Mouse (Mus musculus): ENCODE measurements around the gene Slc44a3. TPM values are rescaled to one million over a fixed set of nuclear protein-coding genes. Genes with fewer than 3 reads are reported as not detected.

Gene Slc44a3
- polyA plus RNA-seq, 1 experiment from 2014 or later: 35.4 TPM

DNA sequence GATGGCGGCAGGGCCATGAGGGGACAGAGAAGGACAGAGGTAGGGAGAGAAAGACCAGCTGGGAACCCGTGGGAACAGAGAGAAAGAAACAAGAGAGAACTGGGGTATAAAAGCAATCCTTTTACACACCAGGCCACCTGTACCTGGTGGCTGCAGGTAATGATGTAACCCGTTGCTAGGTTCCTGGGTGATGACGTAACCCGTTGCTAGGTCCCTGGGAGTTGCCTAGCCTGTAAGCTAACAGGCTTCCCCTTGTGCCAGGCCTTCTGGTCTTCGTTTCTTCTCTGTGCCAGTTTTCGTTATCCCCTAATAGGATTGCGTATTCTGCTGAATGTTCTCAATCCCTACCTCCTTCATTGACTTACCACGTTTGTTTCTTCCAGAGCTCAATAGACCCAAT lies 36.8 kb upstream of the Slc44a3 start:
- Histone ChIP-seq H3K27ac (no peak overlapping the region), H3K9me3 (no peaks in the 10 kb centered on the region), H3K4me3 (replicated peaks) (no peak overlapping the region), H3K27me3 (replicated peaks) (no peaks in the 10 kb centered on the region), H3K36me3 (no peaks in the 10 kb centered on the region), H3K4me2 (no peak overlapping the region), H3K4me1 (no peaks in the 10 kb centered on the region), H3K9ac (no peak overlapping the region)
- no peak for ATAC-seq (ENCODE audit: insufficient read depth, low FRiP score, low read depth)
- 92% methylated on average over 9 of the region's 9 CpGs for WGBS

DNA sequence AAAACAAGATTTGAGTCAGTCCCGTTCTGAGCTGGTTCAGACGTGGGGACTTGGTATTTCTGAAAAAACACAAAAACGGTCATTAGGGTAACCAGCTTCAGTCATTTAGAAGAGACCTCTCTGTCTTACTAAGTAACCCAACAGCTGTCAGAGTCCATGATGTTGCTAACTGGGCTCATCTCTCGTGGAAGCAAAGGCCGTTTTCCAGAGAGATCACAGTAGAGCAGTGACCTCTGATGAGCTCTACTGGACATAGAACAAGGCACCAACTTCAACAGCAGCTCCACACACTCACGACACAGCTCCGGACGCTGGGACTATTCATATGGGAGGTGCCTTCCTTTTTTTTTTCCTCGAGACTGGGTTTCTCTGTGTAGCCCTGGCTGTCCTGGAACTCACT lies 35.7 kb upstream of the Slc44a3 start:
- no peak overlapping the region for H3K9ac ChIP-seq
- no peaks in the 10 kb centered on the region for H3K27me3 ChIP-seq (replicated peaks)
- no peaks in the 10 kb centered on the region for H3K36me3 ChIP-seq
- no peak overlapping the region for H3K4me2 ChIP-seq
- no peak overlapping the region for H3K27ac ChIP-seq
- no peaks in the 10 kb centered on the region for H3K9me3 ChIP-seq
- no peak overlapping the region for H3K4me3 ChIP-seq (replicated peaks)
- no peak for ATAC-seq (ENCODE audit: insufficient read depth, low FRiP score, low read depth)
- H3K4me1 ChIP-seq: no peaks in the 10 kb centered on the region
- 85% methylated on average over 9 of the region's 9 CpGs for WGBS

DNA sequence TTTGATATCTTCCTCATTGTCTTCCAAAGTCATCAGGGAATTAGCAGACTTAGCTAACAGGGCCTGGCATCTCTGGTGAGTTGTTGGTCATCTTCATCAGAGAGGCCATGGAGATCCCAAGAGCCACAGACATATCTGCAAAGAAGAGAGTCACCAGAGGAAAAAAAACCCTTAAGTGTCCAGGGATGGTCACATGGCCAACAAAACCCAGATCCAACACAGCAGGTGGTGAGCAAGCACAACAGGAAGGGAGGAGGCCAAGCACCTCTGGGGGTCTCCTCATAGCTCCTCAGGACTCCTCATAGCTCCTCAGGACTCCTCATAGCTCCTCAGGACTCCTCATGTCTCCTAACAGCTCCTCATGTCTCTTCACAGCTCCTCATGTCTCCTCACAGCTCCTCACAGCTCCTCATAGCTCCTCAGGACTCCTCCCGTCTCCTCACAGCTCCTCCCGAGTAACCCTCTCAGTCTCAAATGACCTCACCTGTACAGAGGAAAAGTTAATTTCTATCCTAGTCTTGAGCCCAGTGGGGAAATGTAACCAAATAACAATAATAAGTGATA lies 35.2 kb upstream of the Slc44a3 start:
- Histone ChIP-seq H3K4me2 (no peak overlapping the region), H3K27ac (no peak overlapping the region), H3K4me3 (replicated peaks) (no peak overlapping the region), H3K9ac (no peak overlapping the region), H3K36me3 (no peaks in the 10 kb centered on the region), H3K27me3 (replicated peaks) (no peaks in the 10 kb centered on the region), H3K9me3 (no peaks in the 10 kb centered on the region), H3K4me1 (no peaks in the 10 kb centered on the region)
- ATAC-seq (ENCODE audit: insufficient read depth, low FRiP score, low read depth): no peak
- WGBS: 82% methylated on average over 2 of the region's 2 CpGs

DNA sequence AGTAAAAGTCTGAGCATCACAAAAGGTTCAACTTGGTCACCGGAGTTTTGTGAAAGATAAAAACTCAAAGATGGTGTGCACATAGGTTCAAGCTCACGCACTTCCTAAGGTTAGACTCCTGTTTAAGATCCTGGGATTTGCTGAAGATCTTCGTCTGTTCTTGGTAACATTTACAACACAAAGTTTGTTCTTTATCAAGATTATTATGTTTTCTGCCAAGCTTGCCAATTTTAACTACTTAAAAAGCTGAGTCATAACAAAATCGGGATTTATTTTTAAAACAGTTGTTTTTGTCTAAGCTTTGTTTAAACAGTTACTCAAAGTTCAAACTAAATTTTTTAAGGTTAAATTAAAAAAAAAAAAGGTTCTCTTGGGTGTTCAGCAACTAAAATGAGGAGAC lies 34.7 kb upstream of the Slc44a3 start:
- no peak overlapping the region for H3K27ac ChIP-seq
- no peaks in the 10 kb centered on the region for H3K9me3 ChIP-seq
- H3K36me3 ChIP-seq: no peaks in the 10 kb centered on the region
- no peak for ATAC-seq (ENCODE audit: insufficient read depth, low FRiP score, low read depth)
- 60% methylated on average over 4 of the region's 4 CpGs for WGBS
- no peak overlapping the region for H3K4me3 ChIP-seq (replicated peaks)
- no peak overlapping the region for H3K4me2 ChIP-seq
- H3K27me3 ChIP-seq (replicated peaks): no peaks in the 10 kb centered on the region
- H3K9ac ChIP-seq: no peak overlapping the region
- H3K4me1 ChIP-seq: no peaks in the 10 kb centered on the region

DNA sequence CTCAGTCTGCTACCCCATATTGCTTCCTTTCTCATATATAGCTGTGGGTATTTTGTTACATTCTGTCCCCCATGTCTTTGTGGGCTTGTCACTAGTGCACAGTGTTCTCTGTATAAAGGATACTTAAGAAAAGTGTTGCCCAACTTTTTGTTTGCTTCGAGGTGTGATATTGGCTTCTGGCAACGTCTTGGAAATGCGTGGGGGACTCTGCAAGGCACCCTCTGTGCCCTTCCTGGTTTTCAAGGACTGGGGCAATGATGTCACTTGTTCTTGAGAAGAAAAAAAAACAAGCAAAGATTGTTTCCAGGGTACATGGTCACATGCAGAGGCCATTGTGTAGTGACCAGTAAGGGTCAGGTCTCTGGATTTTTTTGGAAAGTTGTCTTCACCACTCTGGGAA lies 29.6 kb upstream of the Slc44a3 start:
- WGBS: 80% methylated on average over 3 of the region's 3 CpGs
- no peak overlapping the region for H3K27ac ChIP-seq
- H3K9ac ChIP-seq: no peak overlapping the region

DNA sequence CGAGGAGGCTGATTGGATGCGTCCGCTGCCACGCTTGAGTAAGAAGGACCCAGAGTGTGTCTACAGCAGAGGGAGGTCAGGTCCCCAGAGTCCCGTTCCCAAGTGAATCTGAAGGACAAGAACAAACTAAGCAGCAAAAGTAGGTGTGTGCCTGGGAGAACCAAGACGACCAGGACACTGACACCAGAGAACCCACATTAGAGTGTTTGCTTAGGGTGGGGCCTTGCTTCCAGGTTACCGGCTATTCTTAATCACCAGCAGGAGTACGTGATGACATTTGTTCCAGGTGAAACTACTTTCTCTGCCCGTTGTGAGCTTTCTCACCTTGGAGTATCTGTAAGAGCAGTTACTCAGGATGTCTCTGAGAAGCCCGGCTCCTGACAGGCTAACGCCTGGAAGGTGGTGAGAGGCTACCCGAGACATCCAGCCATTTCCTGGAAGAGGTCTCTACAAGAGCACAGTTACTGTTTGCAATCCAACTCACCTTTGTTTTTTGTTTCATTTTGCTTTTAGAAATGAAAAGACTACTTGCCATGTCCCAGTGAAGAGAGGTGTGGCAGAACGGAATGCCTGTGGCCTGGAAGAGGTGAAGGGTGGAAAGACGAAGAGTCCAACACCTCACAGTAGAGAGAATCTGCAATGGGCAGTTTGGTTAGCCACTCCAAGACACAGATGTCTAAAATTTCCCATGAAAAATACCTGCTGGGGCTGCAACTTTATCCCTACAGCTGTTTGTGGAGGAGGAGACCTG lies 28.1 kb upstream of the Slc44a3 start:
- H3K9me3 ChIP-seq: no peaks in the 10 kb centered on the region
- no peaks in the 10 kb centered on the region for H3K27me3 ChIP-seq (replicated peaks)
- no peaks in the 10 kb centered on the region for H3K4me1 ChIP-seq
- no peak overlapping the region for H3K4me3 ChIP-seq (replicated peaks)
- 76% methylated on average over 14 of the region's 14 CpGs for WGBS
- H3K4me2 ChIP-seq: no peak overlapping the region
- peak overlapping the region; percentile 62; the same call in 1 of the 2 replicates for H3K27ac ChIP-seq
- peak; percentile 33; the same call in 1 of the 2 replicates for ATAC-seq (ENCODE audit: insufficient read depth, low FRiP score, low read depth)
- H3K36me3 ChIP-seq: no peaks in the 10 kb centered on the region
- H3K9ac ChIP-seq: no peak overlapping the region

More for the DNA sequence above, 29.6 kb upstream of the Slc44a3 start:
- ATAC-seq (ENCODE audit: insufficient read depth, low FRiP score, low read depth): no peak
- H3K4me2 ChIP-seq: no peak overlapping the region
- H3K4me1 ChIP-seq: no peaks in the 10 kb centered on the region
- no peak overlapping the region for H3K4me3 ChIP-seq (replicated peaks)
- H3K36me3 ChIP-seq: no peaks in the 10 kb centered on the region
- no peaks in the 10 kb centered on the region for H3K27me3 ChIP-seq (replicated peaks)
- H3K9me3 ChIP-seq: no peaks in the 10 kb centered on the region

DNA sequence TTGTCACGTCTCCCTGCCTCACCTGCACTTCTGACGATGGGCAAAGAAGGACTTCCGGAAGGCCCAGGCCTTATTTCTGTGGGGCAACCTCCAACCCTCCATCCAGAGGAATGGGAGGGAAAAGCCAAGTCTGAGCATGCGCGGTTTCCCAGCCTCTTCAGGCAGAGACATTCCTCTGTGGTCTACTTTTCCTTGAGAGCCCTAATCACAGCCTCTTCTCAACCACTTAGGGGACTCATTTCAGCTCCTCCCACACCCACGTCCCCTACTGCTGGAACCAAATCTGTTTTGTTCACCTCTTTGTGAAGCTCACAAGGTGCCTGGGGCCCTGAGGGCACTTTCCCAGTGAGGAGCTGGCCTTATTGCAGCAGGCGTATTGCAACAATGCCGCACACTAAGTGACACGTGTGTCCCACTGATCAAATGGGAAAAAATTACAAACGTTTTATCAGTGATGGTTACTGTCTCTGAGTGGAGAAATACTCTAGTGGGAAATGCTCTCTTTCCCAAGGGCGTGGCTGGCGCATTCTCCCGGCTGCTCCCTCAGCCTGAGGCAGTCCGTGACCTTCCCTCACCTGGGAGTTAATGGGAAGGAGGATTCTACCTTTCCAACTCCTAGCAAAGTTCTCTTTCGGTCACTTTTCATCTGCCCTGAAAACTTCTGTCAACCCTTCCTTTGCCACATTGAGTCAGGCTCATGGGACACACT lies 27.4 kb upstream of the Slc44a3 start:
- no peaks in the 10 kb centered on the region for H3K9me3 ChIP-seq
- no peak overlapping the region for H3K9ac ChIP-seq
- H3K4me1 ChIP-seq: no peaks in the 10 kb centered on the region
- no peak overlapping the region for H3K4me2 ChIP-seq
- H3K36me3 ChIP-seq: no peaks in the 10 kb centered on the region
- peak overlapping the region; percentile 62 for H3K27ac ChIP-seq
- no peak for ATAC-seq (ENCODE audit: insufficient read depth, low FRiP score, low read depth)
- 78% methylated on average over 15 of the region's 15 CpGs for WGBS
- no peak overlapping the region for H3K4me3 ChIP-seq (replicated peaks)
- H3K27me3 ChIP-seq (replicated peaks): no peaks in the 10 kb centered on the region

DNA sequence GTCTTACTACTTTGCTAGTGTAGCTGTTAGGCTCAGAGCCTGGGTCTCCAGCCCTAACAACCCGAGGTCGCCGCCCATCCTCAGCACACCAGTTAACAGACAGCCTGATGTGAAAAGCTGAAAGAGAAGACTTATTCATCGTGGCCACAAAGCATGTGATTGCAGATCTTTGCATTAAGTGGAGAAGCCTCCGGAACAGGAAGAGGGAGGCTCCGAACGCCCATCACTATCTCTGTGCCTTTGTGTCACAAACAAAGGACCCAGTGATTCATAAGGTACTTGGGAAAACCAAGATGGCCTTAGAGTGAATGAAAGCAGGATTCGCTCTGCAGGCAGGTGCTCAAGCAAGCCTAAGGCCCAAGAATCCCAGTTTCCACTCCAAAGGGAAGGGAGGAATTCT lies 26.7 kb upstream of the Slc44a3 start:
- 85% methylated on average over 8 of the region's 8 CpGs for WGBS
- Histone ChIP-seq H3K9ac (no peak overlapping the region), H3K36me3 (no peaks in the 10 kb centered on the region), H3K27ac (no peak overlapping the region), H3K4me3 (replicated peaks) (no peak overlapping the region), H3K4me1 (no peaks in the 10 kb centered on the region), H3K4me2 (no peak overlapping the region), H3K27me3 (replicated peaks) (no peaks in the 10 kb centered on the region), H3K9me3 (no peaks in the 10 kb centered on the region)
- no peak for ATAC-seq (ENCODE audit: insufficient read depth, low FRiP score, low read depth)

DNA sequence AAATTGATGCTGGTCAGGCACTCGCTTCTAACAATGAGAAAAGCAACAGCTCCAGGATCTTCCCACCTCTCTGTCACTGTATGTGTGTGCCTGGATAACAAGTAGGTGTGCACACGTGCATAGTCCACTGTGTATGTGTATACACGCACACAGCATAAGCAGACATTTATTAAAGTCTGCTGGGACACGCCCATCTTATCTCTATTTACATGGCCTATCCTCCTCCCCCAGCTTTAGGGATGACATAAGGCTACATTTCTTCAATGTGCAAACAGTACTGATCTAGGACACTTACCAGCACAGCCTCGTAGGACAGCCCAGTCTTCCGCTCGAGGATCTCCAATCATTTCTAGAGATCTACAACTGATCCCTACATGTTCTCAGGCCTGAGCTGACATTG lies 24.1 kb upstream of the Slc44a3 start:
- Histone ChIP-seq H3K4me1 (peaks cover 7% of the 10 kb centered on the region; the same call in 1 of the 2 replicates), H3K9me3 (no peaks in the 10 kb centered on the region), H3K27ac (no peak overlapping the region), H3K4me3 (replicated peaks) (no peak overlapping the region), H3K9ac (no peak overlapping the region), H3K36me3 (no peaks in the 10 kb centered on the region), H3K27me3 (replicated peaks) (no peaks in the 10 kb centered on the region), H3K4me2 (no peak overlapping the region)
- ATAC-seq (ENCODE audit: insufficient read depth, low FRiP score, low read depth): no peak; the same call in 1 of the 2 replicates
- WGBS: 53% methylated on average over 7 of the region's 7 CpGs

DNA sequence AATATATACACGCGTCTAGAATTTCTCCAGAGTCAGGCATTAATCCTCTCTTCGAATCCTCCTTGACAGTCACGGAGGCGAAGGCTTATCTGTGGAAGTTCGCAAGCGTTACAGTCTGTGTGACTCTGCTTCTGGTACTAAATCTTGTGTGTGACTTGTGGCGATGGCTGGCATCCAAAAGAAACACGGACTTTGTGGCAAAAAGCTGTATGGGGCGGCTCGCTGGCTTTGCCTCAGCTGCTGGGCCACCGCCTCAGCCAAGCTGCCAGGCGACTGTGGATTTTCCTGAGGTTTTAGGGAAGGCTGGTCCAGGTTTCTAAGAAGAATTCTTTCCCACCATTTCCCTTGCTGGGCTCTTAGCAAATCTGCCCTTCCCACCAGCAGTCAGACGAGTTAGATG lies 21.1 kb upstream of the Slc44a3 start:
- WGBS: 47% methylated on average over 14 of the region's 14 CpGs
- Histone ChIP-seq H3K36me3 (no peaks in the 10 kb centered on the region), H3K4me3 (replicated peaks) (no peak overlapping the region), H3K9ac (no peak overlapping the region), H3K4me1 (peaks cover 7% of the 10 kb centered on the region; the same call in 1 of the 2 replicates), H3K9me3 (no peaks in the 10 kb centered on the region), H3K4me2 (no peak overlapping the region), H3K27me3 (replicated peaks) (no peaks in the 10 kb centered on the region), H3K27ac (0 out of 2 replicates have a peak overlapping the region, but pooled peaks have one; percentile 3)
- ATAC-seq (ENCODE audit: insufficient read depth, low FRiP score, low read depth): no peak

DNA sequence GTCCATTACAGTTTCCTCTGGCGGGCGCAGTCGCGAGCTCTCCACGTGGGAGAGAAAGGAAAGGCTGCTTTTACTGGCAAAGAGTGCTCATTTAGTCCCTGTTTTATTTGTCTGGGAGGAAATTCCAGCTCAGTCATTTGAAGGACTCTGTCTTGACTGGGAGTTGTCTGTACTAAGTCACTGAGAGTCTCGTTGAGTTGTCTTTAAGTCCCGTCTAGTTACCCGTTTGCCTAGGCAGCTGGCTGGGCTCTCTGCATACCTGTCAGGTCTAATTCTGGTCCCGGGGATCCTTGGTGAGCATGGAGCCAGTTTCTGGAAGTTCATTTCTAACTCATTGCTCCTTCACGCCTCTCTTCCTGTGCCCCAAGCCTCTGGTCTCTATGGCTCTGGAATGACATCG lies 20.5 kb upstream of the Slc44a3 start:
- Histone ChIP-seq H3K4me1 (peaks cover 7% of the 10 kb centered on the region; the same call in 1 of the 2 replicates), H3K9ac (no peak overlapping the region), H3K27ac (0 out of 2 replicates have a peak overlapping the region, but pooled peaks have one; percentile 21), H3K9me3 (no peaks in the 10 kb centered on the region), H3K36me3 (no peaks in the 10 kb centered on the region), H3K4me2 (no peak overlapping the region), H3K4me3 (replicated peaks) (no peak overlapping the region), H3K27me3 (replicated peaks) (no peaks in the 10 kb centered on the region)
- 60% methylated on average over 11 of the region's 11 CpGs for WGBS
- ATAC-seq (ENCODE audit: insufficient read depth, low FRiP score, low read depth): no peak

DNA sequence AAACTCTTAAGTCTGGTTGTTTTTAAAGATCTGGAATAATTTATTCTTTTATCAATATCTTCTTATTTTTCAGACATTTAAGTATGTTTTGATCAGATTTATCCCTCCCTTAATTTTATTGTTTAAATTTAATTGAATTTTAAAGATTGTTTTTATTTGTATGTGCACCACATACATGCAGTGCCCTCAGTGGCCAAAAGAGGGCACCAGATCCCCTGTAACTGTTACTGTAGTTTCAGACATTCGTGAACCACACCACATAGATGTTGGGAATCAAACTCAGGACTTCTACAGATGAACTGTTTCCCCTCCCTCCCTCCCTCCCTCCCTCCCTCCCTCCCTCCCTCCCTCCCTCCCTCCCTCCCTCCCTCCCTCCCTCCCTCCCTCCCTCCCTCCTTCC lies 18.2 kb upstream of the Slc44a3 start:
- Histone ChIP-seq H3K9ac (no peak overlapping the region), H3K4me1 (peaks cover 7% of the 10 kb centered on the region; the same call in 1 of the 2 replicates), H3K4me3 (replicated peaks) (no peak overlapping the region), H3K9me3 (no peaks in the 10 kb centered on the region), H3K4me2 (no peak overlapping the region), H3K36me3 (no peaks in the 10 kb centered on the region), H3K27ac (no peak overlapping the region), H3K27me3 (replicated peaks) (no peaks in the 10 kb centered on the region)
- ATAC-seq (ENCODE audit: insufficient read depth, low FRiP score, low read depth): no peak
- whole genome bisulfite sequencing: 9% methylated on average over 1 of the region's 1 CpGs
